Mouse (Mus musculus) liver, embryonic 11.5 days (tissue): ENCODE data around the gene Lrrc18. TPM values are rescaled to one million over a fixed set of nuclear protein-coding genes. Genes with fewer than 3 reads are reported as not detected.

Experiments used
- polyA plus RNA-seq: library from polyadenylated mRNA; unstranded; fragments of >200 nt; fragmentation: Nextera tagmentation; extraction: Ambion mirVana; gene quantifications from 2 replicates; pipeline ENCODE4 v1.2.1, GENCODE M21; 2014

The Lrrc18 gene
- polyA plus RNA-seq, 1 experiment from 2014 or later, result 0.14 TPM

Other genes with a start within 250 kb of the Lrrc18 start
- 1.7 and 1.8 TPM in 2 replicates for gene Tmem273, start 205.4 kb upstream of the Lrrc18 start, polyA plus RNA-seq
- gene Fam170b, start 157.4 kb upstream of the Lrrc18 start, polyA plus RNA-seq, result not detected in 2 replicates
- 4.8 and 5.5 TPM in 2 replicates for gene Vstm4, start 134.6 kb upstream of the Lrrc18 start, polyA plus RNA-seq
- gene Wdfy4, start 194.1 kb downstream of the Lrrc18 start, polyA plus RNA-seq, result 1.6 and 1.9 TPM in 2 replicates
- 8.5 and 14.0 TPM in 2 replicates for gene Arhgap22, start 222.6 kb downstream of the Lrrc18 start, polyA plus RNA-seq